Mouse (Mus musculus) small intestine, adult 2 months (tissue): ENCODE measurements around the gene Urod. TPM values are rescaled to one million over a fixed set of nuclear protein-coding genes. Genes with fewer than 3 reads are reported as not detected.

Experiments
- H3K27ac ChIP-seq: fragments of 200-500 bp; 2 replicates; pipeline ENCODE4 v1.5.1; 2012; ENCODE audit warnings: low read depth, low read length, control low read depth, inconsistent platforms; ENCODE audit not compliant: insufficient read depth
- H3K27me3 ChIP-seq: fragments of 200-500 bp; 2 replicates; pipeline ENCODE4 v1.6.1; 2012; ENCODE audit warnings: mild to moderate bottlenecking, moderate library complexity, low read length, inconsistent platforms; ENCODE audit not compliant: control insufficient read depth, insufficient read depth
- H3K36me3 ChIP-seq: fragments of 200-500 bp; 2 replicates; pipeline ENCODE4 v1.6.1; 2012; ENCODE audit warnings: mild to moderate bottlenecking, low read length, control low read depth, inconsistent platforms; ENCODE audit not compliant: control insufficient read depth, insufficient read depth
- H3K4me1 ChIP-seq: fragments of 200-500 bp; 2 replicates; pipeline ENCODE4 v1.6.1; 2012; ENCODE audit warnings: low read length, inconsistent platforms, mixed read lengths; ENCODE audit not compliant: control insufficient read depth, insufficient read depth, insufficient read length
- H3K4me3 ChIP-seq: fragments of 200-500 bp; 2 replicates; pipeline ENCODE4 v1.5.1; 2012; ENCODE audit warnings: low read depth, mild to moderate bottlenecking, control low read depth, inconsistent platforms, low read length, moderate library complexity
- CTCF ChIP-seq: fragments of 200-500 bp; IDR thresholded peaks from 2 replicates; pipeline ENCODE4 v1.5.1; 2012; ENCODE audit warnings: low read depth, mild to moderate bottlenecking, control low read depth, inconsistent platforms, low read length, moderate library complexity, mixed read lengths; ENCODE audit not compliant: insufficient replicate concordance, insufficient read length; ENCODE audit errors: extremely low read depth
- POLR2A ChIP-seq: fragments of 200-500 bp; IDR thresholded peaks from 2 replicates; pipeline ENCODE4 v1.6.1; 2012; ENCODE audit warnings: low read depth, mild to moderate bottlenecking, control low read depth, inconsistent platforms, low read length, moderate library complexity
- whole genome bisulfite sequencing: fragments of 180-500 bp; shearing (Covaris S2); methylation state at CpG from one replicate; pipeline ENCODE4 v1.1.7; 2018; 5-methylcytosine and 5-hydroxymethylcytosine counted together
- polyA plus RNA-seq: library from polyadenylated mRNA; depleted of rRNA; stranded (reverse); fragments of >200 nt; gene quantifications from 2 replicates; pipeline ENCODE4 v1.2.3, GENCODE M21; 2012; rRNA removed

Urod gene
- polyA plus RNA-seq, result 19.8 and 35.5 TPM in 2 replicates

GRCm38 (mm10) chr4:116993672-116994621, at the start of gene Urod:
Gene Urod, minus strand, starts transcription at chr4:116994413.
- TF ChIP-seq POLR2A (no peak; the same call in 1 of the 2 replicates), CTCF (no peak)
- Histone ChIP-seq H3K27ac (peak within 1 kb of the TSS; percentile 96), H3K36me3 (peaks cover 21% of the 10 kb centered on the region), H3K4me3 (peak within 1 kb of the TSS; percentile 91), H3K27me3 (no peaks in the 10 kb centered on the region), H3K4me1 (peaks cover 12% of the 10 kb centered on the region)
- WGBS, result 1% methylated on average over 38 of the region's 38 CpGs

DNA sequence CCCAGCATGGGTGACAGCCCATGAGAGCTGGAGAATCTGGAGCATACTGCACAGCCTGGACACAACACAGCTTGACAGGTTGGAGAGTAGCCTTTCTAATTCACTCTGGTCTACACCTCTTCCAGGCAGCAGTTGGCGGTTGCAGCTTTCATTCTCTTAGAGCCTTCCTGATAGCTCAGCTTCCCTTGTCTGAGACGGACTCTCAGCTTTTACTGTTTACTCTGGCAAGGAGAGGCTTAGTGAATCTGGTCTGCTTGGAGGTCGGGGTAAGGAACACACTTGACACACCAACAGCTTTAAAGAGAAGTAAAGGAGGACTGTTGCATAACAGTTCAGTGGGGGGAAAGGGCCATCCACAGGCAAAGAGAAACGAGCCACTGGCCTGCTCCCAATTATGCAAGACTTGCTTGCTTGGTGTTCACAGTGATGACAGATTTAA, 47.1 kb upstream of the Urod start:
- 8% methylated on average over 4 of the region's 4 CpGs for WGBS
- H3K27ac ChIP-seq, result peak overlapping the region; percentile 48
- H3K4me3 ChIP-seq, result no peak overlapping the region

GRCm38 (mm10) chr4:117040791-117041190, 46.6 kb upstream of the Urod start:
- no peaks in the 10 kb centered on the region for H3K36me3 ChIP-seq
- TF ChIP-seq CTCF (no peak), POLR2A (no peak)
- peaks cover 3% of the 10 kb centered on the region; the same call in 1 of the 2 replicates for H3K4me1 ChIP-seq
- H3K27ac ChIP-seq, result peak overlapping the region; percentile 48
- H3K4me3 ChIP-seq, result no peak overlapping the region
- no peaks in the 10 kb centered on the region for H3K27me3 ChIP-seq
- WGBS, result 19% methylated on average over 1 of the region's 1 CpGs

More for the DNA sequence above, 47.1 kb upstream of the Urod start:
- TF ChIP-seq POLR2A (no peak), CTCF (no peak)
- Histone ChIP-seq H3K4me1 (peaks cover 3% of the 10 kb centered on the region; the same call in 1 of the 2 replicates), H3K36me3 (0 out of 2 replicates have a peak, but pooled peaks cover 1% of the 10 kb centered on the region), H3K27me3 (no peaks in the 10 kb centered on the region)

DNA sequence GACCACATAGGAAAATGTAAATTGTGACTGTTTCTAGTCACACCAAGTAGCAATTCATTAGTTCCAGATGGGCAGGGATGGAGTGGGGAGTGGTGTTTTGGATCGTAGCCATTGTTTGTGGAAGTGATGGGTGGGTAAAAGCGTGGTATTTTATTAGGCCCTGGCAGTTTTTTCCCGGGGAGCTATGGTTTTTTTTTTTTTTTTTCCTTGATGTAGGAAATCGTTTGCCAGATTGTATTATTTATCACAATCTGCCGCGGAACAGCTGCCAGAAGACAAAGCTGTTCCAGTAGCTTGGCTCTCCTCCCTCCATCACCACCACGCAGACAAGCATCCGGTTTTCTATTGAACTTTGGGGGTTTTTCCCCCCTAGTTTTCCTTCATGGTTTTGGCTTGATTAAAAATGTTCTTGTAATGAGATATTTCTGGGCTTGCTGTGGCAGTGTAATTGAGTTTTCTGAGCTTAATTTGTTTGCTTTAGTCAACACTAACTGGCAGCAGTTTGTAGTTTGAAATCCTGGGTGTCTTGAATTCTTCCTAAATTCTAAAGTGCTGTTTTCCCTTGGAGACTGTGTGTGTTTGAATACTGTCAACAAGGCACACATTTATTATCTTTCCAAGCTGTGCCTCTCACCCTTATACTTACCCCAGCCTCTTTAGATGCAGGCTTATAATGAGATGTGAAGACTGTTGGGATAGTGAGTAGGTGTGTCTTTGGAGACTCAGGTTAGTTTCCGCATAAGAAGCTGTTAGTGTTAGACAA, 45.9 kb upstream of the Urod start:
- no peaks in the 10 kb centered on the region for H3K27me3 ChIP-seq
- 12% methylated on average over 9 of the region's 9 CpGs for WGBS

DNA sequence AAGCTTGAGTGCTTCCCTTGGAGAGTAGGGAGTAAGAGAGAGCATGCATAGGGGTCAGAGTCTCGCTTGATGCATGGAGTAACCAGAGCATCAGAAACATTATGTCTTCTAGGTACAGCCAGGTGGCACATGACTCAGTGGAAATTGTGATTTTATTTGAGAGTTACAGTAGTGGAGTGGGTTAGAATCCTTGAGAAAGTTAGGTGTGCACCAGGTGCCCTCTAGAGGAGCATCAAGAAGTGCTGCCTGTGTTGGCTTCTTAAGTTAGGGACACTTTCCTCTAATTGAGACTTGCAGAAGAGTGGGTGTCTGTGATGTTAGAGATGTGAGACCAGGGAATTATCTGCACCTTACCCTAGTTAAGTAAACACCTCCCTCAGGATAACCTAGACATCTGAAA, 36.9 kb upstream of the Urod start:
- Histone ChIP-seq H3K4me3 (no peak overlapping the region), H3K36me3 (peaks cover 5% of the 10 kb centered on the region; the same call in 1 of the 2 replicates), H3K4me1 (no peaks in the 10 kb centered on the region), H3K27ac (no peak overlapping the region), H3K27me3 (no peaks in the 10 kb centered on the region)
- TF ChIP-seq POLR2A (no peak), CTCF (no peak)
- 93% methylated on average over 1 of the region's 1 CpGs for WGBS

More for the DNA sequence above, 45.9 kb upstream of the Urod start:
- Histone ChIP-seq H3K36me3 (0 out of 2 replicates have a peak, but pooled peaks cover 2% of the 10 kb centered on the region), H3K4me1 (peaks cover 3% of the 10 kb centered on the region; the same call in 1 of the 2 replicates), H3K27ac (peak overlapping the region; percentile 23; the same call in 1 of the 2 replicates), H3K4me3 (no peak overlapping the region)
- TF ChIP-seq CTCF (no peak), POLR2A (no peak)

GRCm38 (mm10) chr4:117023469-117023868, 29.3 kb upstream of the Urod start:
- WGBS, result 87% methylated on average over 4 of the region's 4 CpGs
- Histone ChIP-seq H3K36me3 (peaks cover 13% of the 10 kb centered on the region; the same call in 1 of the 2 replicates), H3K4me3 (no peak overlapping the region), H3K4me1 (no peaks in the 10 kb centered on the region), H3K27ac (no peak overlapping the region), H3K27me3 (no peaks in the 10 kb centered on the region)
- TF ChIP-seq CTCF, result no peak
- no peak for TF ChIP-seq POLR2A
